Mouse (Mus musculus) C2C12 (cell line): Measurements from ENCODE around the gene Zfp638. TPM values are rescaled to one million over a fixed set of nuclear protein-coding genes. Genes with fewer than 3 reads are reported as not detected.

Experiments
- H3K27me3 ChIP-seq: one replicate; pipeline ENCODE4 v1.6.1; 2011; ENCODE audit not compliant: control insufficient read depth, insufficient read depth, insufficient read length
- H3K36me3 ChIP-seq: one replicate; pipeline ENCODE4 v1.6.1; 2011; ENCODE audit not compliant: control insufficient read depth, insufficient read depth
- H3K4me3 ChIP-seq: one replicate; pipeline ENCODE4 v1.5.1; 2011; ENCODE audit warnings: mild to moderate bottlenecking, control low read depth; ENCODE audit not compliant: poor library complexity, insufficient read depth, severe bottlenecking
- H3K79me2 ChIP-seq: one replicate; pipeline ENCODE4 v1.6.1; 2011; ENCODE audit not compliant: control insufficient read depth, insufficient read depth
- H3K79me3 ChIP-seq: one replicate; pipeline ENCODE4 v1.6.1; 2011; ENCODE audit warnings: low read depth, control low read depth
- H3ac ChIP-seq: one replicate; pipeline ENCODE3; 2011; ENCODE audit warnings: low read depth; ENCODE audit not compliant: control insufficient read depth, insufficient read length
- CEBPB ChIP-seq: IDR thresholded peaks from one replicate; pipeline ENCODE4 v1.6.1; 2011; ENCODE audit warnings: low read depth, mild to moderate bottlenecking, control low read depth, moderate library complexity
- CTCF ChIP-seq: IDR thresholded peaks from one replicate; pipeline ENCODE4 v1.5.1; 2011; ENCODE audit not compliant: control insufficient read depth, insufficient read depth, insufficient read length
- FOSL1 ChIP-seq: IDR thresholded peaks from one replicate; pipeline ENCODE4 v1.8.0; 2011; ENCODE audit warnings: mild to moderate bottlenecking, low read length; ENCODE audit not compliant: poor library complexity, insufficient read depth, severe bottlenecking
- MAX ChIP-seq: IDR thresholded peaks from one replicate; pipeline ENCODE4 v1.6.1; 2011; ENCODE audit warnings: mild to moderate bottlenecking, control low read depth
- MYOD1 ChIP-seq: IDR thresholded peaks from one replicate; pipeline ENCODE4 v1.6.1; 2011; ENCODE audit warnings: low read depth; ENCODE audit not compliant: control insufficient read depth, insufficient read length
- MYOG ChIP-seq: IDR thresholded peaks from one replicate; pipeline ENCODE4 v1.6.1; 2011; ENCODE audit not compliant: control insufficient read depth, insufficient read length; ENCODE audit errors: extremely low read depth
- USF1 ChIP-seq: IDR thresholded peaks from one replicate; pipeline ENCODE4 v1.6.1; 2011; ENCODE audit warnings: low read depth, mild to moderate bottlenecking, control low read depth, moderate library complexity
- polyA plus RNA-seq: library from polyadenylated mRNA; unstranded; fragments of >200 nt; fragmentation: generic; extraction: Trizol; gene quantifications from one replicate; pipeline ENCODE4 v1.2.1, GENCODE M21; 2012; ENCODE audit warnings: missing spikeins

Zfp638 gene
- polyA plus RNA-seq, 1 experiment, result 7.0 TPM

DNA sequence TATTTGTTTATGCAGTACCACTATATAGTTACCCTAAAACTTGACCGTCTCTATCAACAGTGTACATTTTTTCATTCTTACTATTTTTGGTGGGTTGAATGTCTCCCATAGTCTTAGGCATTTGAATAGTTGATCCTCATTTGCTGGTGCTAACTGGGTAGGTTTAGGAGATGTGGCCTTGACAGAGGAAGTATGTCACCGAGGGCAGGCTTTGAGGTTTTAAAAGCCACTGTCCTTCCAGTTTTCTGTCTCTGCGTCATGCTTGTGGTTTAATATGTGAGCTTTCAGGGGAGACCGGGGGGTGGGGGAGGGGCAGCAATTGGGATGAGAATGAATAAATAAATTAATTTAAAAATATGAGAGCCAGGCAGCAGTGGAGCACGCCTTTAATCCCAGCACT lies 24.3 kb downstream of the Zfp638 start:
- no peaks in the 10 kb centered on the region for H3K79me2 ChIP-seq
- TF ChIP-seq USF1 (no peak), MYOD1 (no peak), MYOG (no peak), CTCF (no peak), CEBPB (no peak), MAX (no peak), FOSL1 (no peak)
- H3K79me3 ChIP-seq, result no peaks in the 10 kb centered on the region
- no peak overlapping the region for H3ac ChIP-seq
- no peaks in the 10 kb centered on the region for H3K36me3 ChIP-seq
- H3K4me3 ChIP-seq, result no peak overlapping the region
- no peaks in the 10 kb centered on the region for H3K27me3 ChIP-seq

DNA sequence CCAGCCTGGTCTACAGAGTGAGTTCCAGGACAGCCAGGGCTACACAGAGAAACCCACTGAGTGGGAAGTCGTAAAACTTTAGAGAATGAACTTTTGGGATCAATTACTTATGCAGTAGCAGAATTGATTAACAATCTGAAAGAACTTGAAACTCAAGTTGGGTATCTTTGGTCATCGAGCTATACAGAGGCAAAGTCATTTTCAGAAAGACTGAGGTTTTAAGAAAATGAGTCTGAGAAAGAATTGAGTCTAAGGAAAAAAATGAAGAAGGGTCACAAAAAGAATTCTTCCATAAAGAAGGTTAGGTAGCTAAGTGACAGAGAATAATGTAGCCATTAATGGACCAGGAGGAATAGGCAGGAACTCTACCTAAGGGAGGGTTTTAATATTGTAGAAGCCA lies 24.8 kb downstream of the Zfp638 start:
- H3K36me3 ChIP-seq, result no peaks in the 10 kb centered on the region
- H3K79me3 ChIP-seq, result no peaks in the 10 kb centered on the region
- H3K4me3 ChIP-seq, result no peak overlapping the region
- no peaks in the 10 kb centered on the region for H3K79me2 ChIP-seq
- no peak overlapping the region for H3ac ChIP-seq
- H3K27me3 ChIP-seq, result peaks cover under 1% of the 10 kb centered on the region
- TF ChIP-seq FOSL1 (no peak), CEBPB (no peak), CTCF (no peak), MYOD1 (no peak), MAX (no peak), MYOG (no peak), USF1 (no peak)

DNA sequence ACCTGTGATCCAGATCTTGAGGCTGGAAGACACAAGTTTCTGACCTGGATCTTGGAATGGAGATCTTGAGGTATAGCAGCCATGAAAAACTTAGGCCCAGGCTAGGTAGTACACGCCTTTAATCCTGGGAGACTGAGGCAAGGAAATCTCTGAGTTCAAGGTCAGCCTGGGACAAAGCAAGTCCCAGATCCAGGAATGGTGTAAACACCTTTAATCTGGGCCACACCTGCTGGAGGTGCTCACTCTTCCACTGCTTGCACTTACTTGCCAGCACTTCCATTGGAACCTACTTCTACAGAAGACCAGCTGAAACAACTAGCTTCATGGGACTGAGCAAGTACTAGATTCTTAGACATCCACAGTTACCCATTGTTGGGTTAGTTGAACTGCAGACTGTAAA lies 26.2 kb downstream of the Zfp638 start:
- H3K27me3 ChIP-seq, result peaks cover 4% of the 10 kb centered on the region
- no peak overlapping the region for H3ac ChIP-seq
- no peaks in the 10 kb centered on the region for H3K36me3 ChIP-seq
- H3K79me3 ChIP-seq, result no peaks in the 10 kb centered on the region
- no peak overlapping the region for H3K4me3 ChIP-seq
- TF ChIP-seq MYOD1 (no peak), USF1 (no peak), MAX (no peak), FOSL1 (no peak), MYOG (no peak), CTCF (no peak), CEBPB (no peak)
- no peaks in the 10 kb centered on the region for H3K79me2 ChIP-seq

DNA sequence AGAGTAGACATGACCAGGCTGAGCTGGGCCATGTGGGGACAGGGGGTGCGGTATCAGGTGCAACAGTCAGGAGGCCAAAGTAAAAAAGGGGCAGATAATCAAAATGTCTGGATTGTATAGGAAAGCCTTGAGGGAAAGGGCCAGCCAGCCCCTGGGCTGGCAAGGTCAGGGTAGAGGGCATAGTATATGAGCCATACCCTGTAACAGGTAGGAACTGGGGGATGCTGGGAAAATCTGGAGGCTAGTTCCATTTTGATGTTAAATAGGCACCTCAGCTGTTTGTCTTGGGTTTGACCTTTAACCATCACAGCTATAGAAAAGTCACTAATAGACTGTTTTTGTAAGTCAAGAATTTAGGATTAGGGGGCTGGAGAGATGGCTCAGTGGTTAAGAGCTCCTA lies 26.7 kb downstream of the Zfp638 start:
- no peak overlapping the region for H3K4me3 ChIP-seq
- no peaks in the 10 kb centered on the region for H3K79me2 ChIP-seq
- TF ChIP-seq CEBPB, result no peak
- no peak for TF ChIP-seq USF1
- no peak for TF ChIP-seq CTCF
- no peak for TF ChIP-seq FOSL1
- no peak for TF ChIP-seq MAX
- no peak for TF ChIP-seq MYOG
- no peak for TF ChIP-seq MYOD1
- peaks cover 4% of the 10 kb centered on the region for H3K27me3 ChIP-seq
- H3ac ChIP-seq, result no peak overlapping the region
- H3K79me3 ChIP-seq, result no peaks in the 10 kb centered on the region
- H3K36me3 ChIP-seq, result no peaks in the 10 kb centered on the region

DNA sequence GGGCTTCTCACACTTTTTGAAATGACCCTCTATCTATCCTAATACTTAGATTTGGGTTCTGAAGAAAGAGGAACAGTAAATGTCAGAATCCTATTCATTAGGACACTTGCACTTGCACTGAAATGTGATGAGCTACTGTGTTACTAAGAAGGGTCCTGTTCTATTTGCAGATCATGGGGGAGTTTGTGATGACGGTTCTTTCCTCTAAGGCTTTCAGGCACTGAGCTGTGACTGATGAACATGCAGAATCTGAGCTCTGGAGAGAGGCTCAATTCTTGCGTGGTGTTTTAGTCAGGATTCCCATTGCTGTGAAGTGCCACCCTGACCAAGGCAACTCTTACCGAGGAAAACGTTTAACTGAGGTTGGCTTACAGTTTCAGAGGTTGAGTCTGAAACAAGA lies 32.2 kb downstream of the Zfp638 start:
- Histone ChIP-seq H3K36me3 (no peaks in the 10 kb centered on the region), H3K79me2 (no peaks in the 10 kb centered on the region), H3K79me3 (no peaks in the 10 kb centered on the region), H3K4me3 (no peak overlapping the region), H3K27me3 (peaks cover 10% of the 10 kb centered on the region), H3ac (no peak overlapping the region)
- TF ChIP-seq CTCF (no peak), USF1 (no peak), MAX (no peak), CEBPB (no peak), FOSL1 (no peak), MYOD1 (no peak), MYOG (no peak)

DNA sequence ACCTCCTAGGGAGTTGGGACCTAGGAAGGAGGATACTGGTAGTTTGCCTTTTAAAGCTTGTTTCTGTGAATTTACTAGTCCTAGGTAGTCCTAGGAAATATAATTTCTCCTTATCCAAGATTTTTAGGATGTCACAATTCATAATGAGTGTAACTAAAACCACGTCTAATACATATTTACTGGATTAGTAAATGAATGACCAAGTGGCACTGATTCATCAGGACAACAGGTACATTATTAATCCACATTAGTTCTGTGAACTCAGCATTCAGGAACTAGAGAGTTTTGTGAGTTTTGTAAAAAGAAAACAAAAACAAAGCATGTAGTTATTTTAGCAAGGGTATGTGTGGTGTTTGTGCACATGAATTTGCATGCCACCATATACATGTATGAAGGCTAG lies 38.4 kb downstream of the Zfp638 start:
- Histone ChIP-seq H3ac (no peak overlapping the region), H3K36me3 (no peaks in the 10 kb centered on the region), H3K4me3 (no peak overlapping the region), H3K79me3 (no peaks in the 10 kb centered on the region), H3K27me3 (no peaks in the 10 kb centered on the region), H3K79me2 (no peaks in the 10 kb centered on the region)
- TF ChIP-seq MAX (no peak), MYOD1 (no peak), CTCF (no peak), FOSL1 (no peak), USF1 (no peak), MYOG (no peak), CEBPB (no peak)
